12 mouse cellular contexts compared by ENCODE assay signal in genomic region chr12:95700746-95701145, GRCm38 (mm10). TPM values are rescaled to one million over a fixed set of nuclear protein-coding genes. Genes with fewer than 3 reads are reported as not detected.
DNase-seq lines count a peak whose midpoint lies in the region; ATAC-seq and TF ChIP-seq lines count a peak whose summit lies in the region.
"Had no signal": no experiment of that assay in that cellular context is flagged by ENCODE, and none has a peak within 500 bp of the region (broad histone marks: within the 10 kb centered on the region; RNA-seq: fewer than 3 reads in every experiment).

No protein-coding gene starts in this region.

- TF ChIP-seq POLR2A in myocyte (IDR thresholded peaks at IDR 0.05; ENCODE audit: insufficient read length, low read depth): no peak

- no peaks in the 10 kb centered on the region for H3K27me3 ChIP-seq in heart, embryonic 13.5 days (replicated peaks)
- H3K27me3 ChIP-seq in myocyte (ENCODE audit: control insufficient read depth, insufficient read depth, insufficient read length): no peaks in the 10 kb centered on the region
- no peaks in the 10 kb centered on the region for H3K27me3 ChIP-seq in midbrain, embryonic 16.5 days (ENCODE audit: control insufficient read depth, insufficient read depth, low read depth, low read length)
- H3K27me3 ChIP-seq: limb, embryonic 12.5 days had no signal

- peak overlapping the region; percentile 48 for H3K4me3 ChIP-seq in gastrocnemius, adult 2 months
- H3K4me3 ChIP-seq in heart, embryonic 13.5 days: 0 out of 2 replicates have a peak overlapping the region, but pooled peaks have one; percentile 8
- H3K4me3 ChIP-seq in myocyte: no peak overlapping the region
- H3K4me3 ChIP-seq in midbrain, embryonic 16.5 days (ENCODE audit: low read depth, low read length): no peak overlapping the region
- H3K4me3 ChIP-seq: limb, embryonic 12.5 days had no signal

- H3K4me2 ChIP-seq in heart, embryonic 13.5 days: peak overlapping the region; percentile 42
- H3K4me2 ChIP-seq in myocyte (ENCODE audit: low read depth): peak overlapping the region; percentile 53
- no peak overlapping the region; the same call in 1 of the 2 replicates for H3K4me2 ChIP-seq in midbrain, embryonic 16.5 days (ENCODE audit: low read length)

- H3K9me3 ChIP-seq in heart, embryonic 13.5 days: no peaks in the 10 kb centered on the region
- no peaks in the 10 kb centered on the region for H3K9me3 ChIP-seq in midbrain, embryonic 16.5 days (replicated peaks; ENCODE audit: control insufficient read depth, low read length, poor library complexity, severe bottlenecking)
- H3K9me3 ChIP-seq: limb, embryonic 12.5 days had no signal

- peak; percentile 5 for DNase-seq in kidney, postnatal 10 days
- DNase-seq in kidney, adult 9 months: no peak
- DNase-seq in gastrocnemius, adult 2 months: peak; percentile 85
- DNase-seq in cerebellum, postnatal 4 days (ENCODE audit: low spot score in 2 of 2): no peak
- DNase-seq: cerebellum, postnatal 36 days; right cerebral cortex, postnatal 25 days; thymus, adult 18-20 months had no signal

- 9% methylated on average over 2 of the region's 2 CpGs for WGBS in heart, embryonic 13.5 days
- 79% methylated on average over 2 of the region's 2 CpGs for WGBS in midbrain, embryonic 16.5 days

- peak overlapping the region; percentile 91 for H3K27ac ChIP-seq in gastrocnemius, adult 2 months
- H3K27ac ChIP-seq in heart, embryonic 13.5 days (replicated peaks): peak overlapping the region; percentile 64
- H3K27ac ChIP-seq in midbrain, embryonic 16.5 days (ENCODE audit: low read length): no peak overlapping the region
- H3K27ac ChIP-seq: kidney, postnatal 0 days; limb, embryonic 12.5 days had no signal

- peaks cover 90% of the 10 kb centered on the region for H3K79me2 ChIP-seq in myocyte (ENCODE audit: control insufficient read depth, insufficient read depth)

- peaks cover 52% of the 10 kb centered on the region for H3K4me1 ChIP-seq in heart, embryonic 13.5 days
- H3K4me1 ChIP-seq in midbrain, embryonic 16.5 days (ENCODE audit: control insufficient read depth, insufficient read depth, low read length): no peaks in the 10 kb centered on the region

- no peak overlapping the region for H3K9ac ChIP-seq in heart, embryonic 13.5 days
- no peak overlapping the region for H3K9ac ChIP-seq in midbrain, embryonic 16.5 days (ENCODE audit: low read depth, low read length)
- H3K9ac ChIP-seq: limb, embryonic 12.5 days had no signal

- no peak for ATAC-seq in heart, embryonic 13.5 days (ENCODE audit: extremely low read depth, insufficient number of reproducible peaks, low FRiP score, low TSS enrichment)
- no peak for ATAC-seq in midbrain, embryonic 16.5 days

- intact Hi-C loops in gastrocnemius, adult 2 months (cut with DNase I): no loop called here

- 0 out of 2 replicates have a peak, but pooled peaks cover 3% of the 10 kb centered on the region for H3K36me3 ChIP-seq in heart, embryonic 13.5 days
- H3K36me3 ChIP-seq in myocyte (ENCODE audit: control insufficient read depth, insufficient read depth): no peaks in the 10 kb centered on the region
- no peaks in the 10 kb centered on the region for H3K36me3 ChIP-seq in midbrain, embryonic 16.5 days (ENCODE audit: control insufficient read depth, insufficient read depth, low read length)
- H3K36me3 ChIP-seq: limb, embryonic 12.5 days had no signal

- no peak for TF ChIP-seq CTCF in gastrocnemius, adult 2 months (IDR thresholded peaks at IDR 0.05)

- no peak overlapping the region for H3ac ChIP-seq in myocyte (ENCODE audit: control insufficient read depth, insufficient read length)

TF ChIP-seq in myocyte, 11 proteins besides CTCF, POLR2A, EP300 and RAD21:
- TF ChIP-seq E2F4 (IDR thresholded peaks at IDR 0.05; ENCODE audit: insufficient read depth) (no peak), MYOD1 (IDR thresholded peaks at IDR 0.05; ENCODE audit: control insufficient read depth in 1 of 3, insufficient read length in 2 of 3, low read depth in 2 of 3) (peak; percentile 90 to 95 (median 92)), CEBPB (IDR thresholded peaks at IDR 0.05; ENCODE audit: insufficient read depth, poor library complexity, severe bottlenecking) (no peak), USF1 (IDR thresholded peaks at IDR 0.05; ENCODE audit: low read depth) (peak; percentile 88), TCF12 (IDR thresholded peaks at IDR 0.05; ENCODE audit: insufficient read depth, poor library complexity, severe bottlenecking) (peak; percentile 83), MAX (IDR thresholded peaks at IDR 0.05; ENCODE audit: low read depth) (no peak), TCF3 (IDR thresholded peaks at IDR 0.05; ENCODE audit: insufficient read length, low read depth) (peak; percentile 49), REST (IDR thresholded peaks at IDR 0.05; ENCODE audit: insufficient read depth, insufficient read length) (no peak), MYOG (IDR thresholded peaks at IDR 0.05; ENCODE audit: control insufficient read depth in 1 of 3, insufficient read depth in 1 of 3, insufficient read length in 2 of 3, low read depth in 2 of 3) (peak in 1 of 3 experiments; percentile 47)

RNA-seq across cellular contexts. Expression of gene Flrt2, which starts 8.7 kb away (rescaled TPM):
- 1 to 10 TPM; 4.5 to 9.1 TPM for total RNA-seq in gastrocnemius, adult 2 months (2021)
- 24.4 and 26.5 TPM in 2 replicates for polyA plus RNA-seq in heart, embryonic 13.5 days (2015; fragmentation: Nextera tagmentation; extraction: Ambion mirVana)
- 6.9 TPM for polyA plus RNA-seq in myocyte (2012; fragmentation: generic; extraction: Trizol)
- polyA plus RNA-seq in midbrain, embryonic 16.5 days (2015; fragmentation: Nextera tagmentation; extraction: Ambion mirVana): 21.0 and 21.3 TPM in 2 replicates

Comparison
In these comparisons a context has a peak if more than half of its experiments do, and no peak if none do; other contexts are left out.
1. DNase-seq: peak in kidney, postnatal 10 days (single experiment) and gastrocnemius, adult 2 months (single experiment); none in kidney, adult 9 months (single experiment) and cerebellum, postnatal 4 days (0 of 2).
2. H3K4me3 ChIP-seq: peak in gastrocnemius, adult 2 months (single experiment) and heart, embryonic 13.5 days (single experiment); none in myocyte (single experiment) and midbrain, embryonic 16.5 days (single experiment).